Mouse (Mus musculus) hematopoietic stem cell, adult 5-6 weeks (primary cell): Measurements from ENCODE around the gene Bmp6. TPM values are rescaled to one million over a fixed set of nuclear protein-coding genes. Genes with fewer than 3 reads are reported as not detected.

ENCODE experiments used
- ATAC-seq, 2 experiments: fragments of 125-278 bp in 1 of 2; replicated peaks in 1 of 2; 2 replicates each; pipeline ENCODE4 v1.8.0; 2016 to 2017; ENCODE audit warnings: inconsistent platforms in 2 of 2, mild to moderate bottlenecking in 2 of 2, moderate number of reproducible peaks in 2 of 2, low read depth in 1 of 2, moderate TSS enrichment in 1 of 2; ENCODE audit not compliant: low FRiP score in 2 of 2, poor library complexity in 2 of 2, severe bottlenecking in 2 of 2, insufficient read depth in 1 of 2, low TSS enrichment in 1 of 2
- total RNA-seq: library from RNA; stranded (forward); fragments of 172-1452, 232-1000 nt; gene quantifications from 2 replicates; pipeline ENCODE4 v1.2.3, GENCODE M21; 2017

Gene Bmp6
- total RNA-seq, 1 experiment from 2014 or later, result not detected

DNA sequence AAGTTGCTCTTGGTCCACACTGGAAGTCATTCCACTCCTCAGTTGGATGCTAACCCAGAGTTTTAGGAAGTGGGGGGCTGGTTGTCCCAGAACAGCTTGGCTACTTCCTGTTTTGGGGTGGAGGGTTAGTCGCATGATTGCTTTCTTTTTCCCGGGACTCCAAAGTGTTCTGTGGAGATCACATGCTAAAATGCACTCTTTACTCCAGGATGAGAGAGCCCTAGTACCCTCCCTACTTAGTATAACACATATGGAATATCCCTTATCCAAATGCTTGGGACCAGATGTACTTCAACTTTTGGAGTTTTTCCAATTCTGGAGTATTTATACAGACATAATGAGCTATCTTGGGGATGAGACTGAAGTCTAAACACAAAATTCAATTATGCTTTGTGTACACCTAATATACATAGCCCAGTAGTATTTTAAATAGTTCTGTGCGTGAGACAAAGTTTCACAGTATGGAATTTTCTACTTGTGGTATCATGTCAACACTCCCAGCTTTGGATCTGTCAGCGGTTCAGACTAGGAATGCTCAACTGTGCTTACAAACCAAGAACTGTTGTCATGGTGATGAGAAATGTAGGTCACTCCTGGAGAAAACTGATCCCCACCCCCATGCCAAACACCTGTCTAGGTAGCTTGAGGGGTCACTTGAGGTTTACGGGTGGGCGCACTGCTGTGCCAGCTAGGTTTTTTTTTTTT is 62.9 kb downstream of the Bmp6 start:
- ATAC-seq, result no peak

DNA sequence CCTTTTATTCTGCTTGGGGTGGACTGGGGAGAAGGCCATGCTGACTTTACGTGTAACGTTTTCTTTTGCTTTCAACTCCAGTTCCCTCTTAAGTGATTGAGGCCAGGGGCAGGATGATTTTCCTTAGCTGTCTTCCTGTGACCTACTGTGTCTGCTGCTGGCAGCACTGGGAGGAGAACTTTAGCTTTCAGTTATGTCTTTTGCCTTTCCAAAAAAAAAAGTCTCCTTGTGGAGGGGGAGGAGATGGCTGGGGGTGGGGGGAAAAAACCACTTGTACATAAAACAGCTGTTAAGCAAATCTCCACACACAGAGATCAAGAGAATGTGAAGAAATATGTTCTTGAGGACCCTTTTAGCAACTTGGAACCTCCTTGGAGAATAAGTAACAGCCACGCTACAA is 63.7 kb downstream of the Bmp6 start:
- ATAC-seq, result no peak

DNA sequence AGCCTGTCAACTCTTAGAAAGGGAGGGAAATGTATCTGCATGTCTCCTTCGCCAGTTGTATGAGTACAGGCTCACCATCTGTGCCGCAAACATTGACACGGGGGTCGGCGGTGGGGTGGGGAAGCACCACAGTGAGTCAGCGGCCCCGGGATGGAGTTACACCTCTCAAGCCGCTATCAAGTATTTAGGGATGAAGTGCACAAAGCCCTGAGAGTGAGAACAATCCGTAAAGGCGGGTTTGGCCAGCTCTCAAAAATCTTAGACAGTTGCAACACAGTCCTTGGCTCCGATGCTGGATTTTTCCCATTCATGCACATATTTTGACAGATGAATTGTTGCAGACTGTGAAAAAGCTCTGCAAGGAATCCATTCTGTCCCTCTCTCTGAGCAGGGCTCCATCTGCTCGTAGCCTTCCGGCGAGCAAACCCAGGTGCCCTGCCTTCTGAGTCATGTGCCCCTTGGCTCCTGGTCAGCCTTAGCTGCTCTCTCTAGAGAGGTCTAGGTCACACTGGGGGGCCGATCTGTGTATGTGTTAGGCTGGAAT is 65.5 kb downstream of the Bmp6 start:
- ATAC-seq, result no peak

DNA sequence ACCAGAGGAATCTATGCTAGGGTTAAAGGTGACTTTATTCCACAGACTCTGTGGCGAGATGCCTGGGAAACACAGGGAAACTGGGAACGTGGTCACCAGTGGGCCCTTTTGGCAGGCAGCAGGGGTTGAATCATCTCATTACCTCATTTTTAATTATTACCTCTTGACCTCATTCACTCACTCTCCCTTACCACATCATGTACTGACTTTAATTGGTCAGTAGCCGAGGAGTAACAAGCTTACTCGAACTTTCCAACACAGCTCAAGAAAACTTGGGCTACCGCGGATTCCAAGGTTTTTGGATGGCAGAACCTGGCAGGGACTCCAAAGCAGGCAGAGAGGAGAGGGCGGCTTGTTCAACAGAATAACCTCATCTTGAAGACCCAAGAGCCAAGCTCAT is 74.9 kb downstream of the Bmp6 start:
- ATAC-seq, result no peak

DNA sequence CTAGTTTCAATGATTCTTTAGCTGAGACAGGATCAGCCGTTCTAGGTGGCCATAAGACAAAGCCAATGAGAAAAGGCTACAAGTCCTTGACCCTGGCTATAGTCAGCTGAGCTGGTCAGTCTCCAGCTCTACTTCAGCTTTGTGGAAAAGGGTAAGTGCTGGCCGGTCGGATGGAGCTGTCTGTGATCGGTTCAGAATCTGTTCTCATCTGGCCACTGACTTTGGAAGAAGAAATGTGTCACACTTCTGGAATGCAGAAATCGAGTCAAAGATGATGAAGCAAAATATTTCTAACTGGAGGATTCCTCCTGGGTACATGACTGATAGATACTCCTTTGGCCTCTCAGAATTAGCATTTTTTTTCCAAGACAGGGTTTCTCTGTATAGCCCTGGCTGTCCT is 77.6 kb downstream of the Bmp6 start:
- ATAC-seq, result no peak

DNA sequence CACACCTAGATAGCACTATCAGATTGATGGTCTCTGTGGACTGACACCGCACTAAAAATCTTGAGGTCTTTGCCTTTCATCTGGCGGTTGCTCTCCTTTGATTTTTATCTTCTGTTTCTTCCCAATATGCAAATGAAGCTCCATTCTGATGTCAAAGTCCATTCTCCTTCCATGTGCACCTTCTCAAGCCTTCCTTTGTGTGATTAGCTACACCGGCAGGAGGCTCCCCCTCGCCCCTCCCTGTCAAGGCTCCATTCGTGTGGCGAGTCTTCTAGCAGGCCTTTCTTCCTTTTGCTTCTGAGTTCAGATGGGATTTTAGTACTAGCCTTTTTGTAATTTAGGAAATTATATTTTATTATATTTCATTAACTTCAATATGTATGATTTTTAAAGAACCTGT is 80.4 kb downstream of the Bmp6 start:
- no peak for ATAC-seq

DNA sequence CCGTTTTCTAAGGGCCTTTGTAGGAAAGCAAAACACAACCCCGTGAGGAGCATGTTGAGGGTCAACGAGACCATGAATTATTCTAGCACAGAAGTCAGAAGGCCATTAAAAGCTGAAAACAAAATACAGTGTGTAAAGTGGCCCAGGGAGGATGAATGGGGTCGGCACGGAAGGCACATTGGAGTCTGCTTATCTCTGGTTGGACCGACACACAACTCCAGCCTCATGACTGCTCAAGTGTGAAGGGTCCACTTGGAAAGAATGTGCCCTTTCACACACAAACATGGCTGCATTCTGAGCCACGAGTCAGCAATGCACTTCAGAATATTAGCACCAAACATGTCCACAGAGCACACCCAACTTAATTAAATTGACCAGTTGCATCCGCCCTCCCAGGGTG is 84.8 kb downstream of the Bmp6 start:
- ATAC-seq, result no peak

DNA sequence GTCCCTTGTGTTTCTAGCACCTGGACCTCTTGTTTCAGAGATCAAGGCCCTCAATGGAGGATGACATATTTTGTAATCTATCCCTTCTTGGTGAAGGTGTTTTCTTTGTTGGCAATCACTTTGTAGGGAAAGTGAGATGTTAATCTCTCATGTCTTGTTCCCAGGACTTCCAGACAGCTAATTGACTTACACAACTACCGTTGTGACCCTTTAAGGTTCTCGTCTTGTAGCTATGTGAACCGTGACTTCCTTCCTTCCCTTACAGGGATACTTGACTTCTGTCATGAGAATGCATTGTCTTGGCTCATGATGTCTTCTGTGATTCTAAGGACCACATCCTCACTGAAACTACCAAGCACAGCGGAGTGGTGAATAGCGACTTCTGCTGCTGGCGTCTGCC is 85.2 kb downstream of the Bmp6 start:
- ATAC-seq, result no peak

DNA sequence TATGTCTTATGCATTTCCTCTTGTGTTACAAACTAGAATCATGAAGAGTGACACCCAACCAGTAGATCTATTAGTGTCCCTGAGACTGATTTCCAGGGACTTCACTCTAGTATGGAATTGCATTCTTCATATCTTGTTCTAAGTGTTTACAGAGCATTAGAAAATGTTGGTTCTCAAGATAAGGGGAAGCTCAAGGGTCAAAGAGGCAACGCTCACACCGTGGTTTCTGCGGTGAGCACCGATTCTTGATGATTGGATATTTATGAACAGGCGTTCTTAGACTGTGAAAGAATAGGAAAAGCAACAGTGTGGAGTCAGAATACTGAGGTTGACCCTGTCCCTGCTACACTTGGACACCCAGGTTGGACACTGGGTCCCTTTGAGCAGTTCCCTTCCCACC is 89.9 kb downstream of the Bmp6 start:
- ATAC-seq, result no peak

DNA sequence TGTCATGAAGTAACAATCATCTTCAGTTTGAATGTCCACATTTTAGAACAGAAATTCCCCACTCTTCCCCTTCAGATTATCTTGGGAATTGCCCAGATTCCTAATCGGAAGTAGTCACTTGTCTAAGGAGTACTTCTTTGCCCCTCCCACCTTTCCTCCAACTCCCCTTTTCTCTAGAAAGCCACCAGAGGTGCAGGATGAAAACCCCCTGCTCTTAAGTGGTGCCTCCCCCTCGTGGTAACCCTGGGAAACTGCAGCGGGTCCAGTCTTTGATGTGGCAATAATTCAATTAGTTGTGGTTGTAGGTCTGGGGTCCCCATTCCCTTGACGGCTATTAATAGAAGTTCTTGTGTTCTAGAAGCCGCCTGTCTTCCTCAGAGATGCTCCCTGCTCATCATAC is 93.0 kb downstream of the Bmp6 start:
- ATAC-seq, result no peak

DNA sequence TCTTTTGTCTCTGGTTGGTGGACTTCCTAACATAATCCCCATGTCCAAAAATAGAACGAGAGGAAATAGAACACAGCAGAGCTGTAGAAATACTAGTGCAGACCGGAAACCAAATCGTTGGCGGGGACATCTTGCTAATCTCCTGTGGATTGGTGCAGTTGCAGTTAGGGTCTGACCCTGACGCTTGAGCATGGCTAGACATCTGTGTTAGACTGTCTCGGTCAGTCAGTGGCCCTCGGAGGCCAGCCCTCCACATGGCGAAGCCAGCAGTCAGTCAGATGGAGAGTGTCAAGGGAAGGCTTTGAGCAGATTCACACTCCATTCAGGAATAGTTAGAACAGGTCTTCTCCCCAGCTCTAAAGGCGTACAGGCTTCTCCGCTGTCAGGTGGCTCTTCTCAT is 95.3 kb downstream of the Bmp6 start:
- no peak for ATAC-seq

DNA sequence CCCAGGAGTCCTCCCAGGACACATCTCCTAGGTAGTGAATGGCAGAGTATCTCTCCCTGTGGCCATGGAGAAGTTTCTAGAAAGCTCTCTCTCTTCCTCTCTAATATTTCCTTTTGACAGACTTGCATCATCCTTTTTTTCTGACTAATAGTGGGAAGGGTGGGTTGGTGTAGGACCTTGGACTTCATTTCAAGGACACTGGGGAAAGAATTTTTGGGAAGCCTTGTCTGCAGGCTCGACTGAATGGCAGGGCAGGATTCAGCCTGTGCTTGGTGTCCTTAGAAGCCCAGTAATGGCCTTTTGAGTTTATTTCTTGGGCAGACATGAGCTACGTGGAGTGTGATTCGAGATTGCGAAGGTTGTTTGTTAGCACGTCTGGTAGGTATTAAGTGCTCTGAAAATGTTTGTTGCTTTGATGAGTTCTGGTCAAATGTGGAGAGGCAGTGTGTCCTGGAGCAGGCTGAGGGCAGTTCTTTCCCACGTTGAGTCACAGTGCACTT is 103.7 kb downstream of the Bmp6 start:
- ATAC-seq, result no peak

DNA sequence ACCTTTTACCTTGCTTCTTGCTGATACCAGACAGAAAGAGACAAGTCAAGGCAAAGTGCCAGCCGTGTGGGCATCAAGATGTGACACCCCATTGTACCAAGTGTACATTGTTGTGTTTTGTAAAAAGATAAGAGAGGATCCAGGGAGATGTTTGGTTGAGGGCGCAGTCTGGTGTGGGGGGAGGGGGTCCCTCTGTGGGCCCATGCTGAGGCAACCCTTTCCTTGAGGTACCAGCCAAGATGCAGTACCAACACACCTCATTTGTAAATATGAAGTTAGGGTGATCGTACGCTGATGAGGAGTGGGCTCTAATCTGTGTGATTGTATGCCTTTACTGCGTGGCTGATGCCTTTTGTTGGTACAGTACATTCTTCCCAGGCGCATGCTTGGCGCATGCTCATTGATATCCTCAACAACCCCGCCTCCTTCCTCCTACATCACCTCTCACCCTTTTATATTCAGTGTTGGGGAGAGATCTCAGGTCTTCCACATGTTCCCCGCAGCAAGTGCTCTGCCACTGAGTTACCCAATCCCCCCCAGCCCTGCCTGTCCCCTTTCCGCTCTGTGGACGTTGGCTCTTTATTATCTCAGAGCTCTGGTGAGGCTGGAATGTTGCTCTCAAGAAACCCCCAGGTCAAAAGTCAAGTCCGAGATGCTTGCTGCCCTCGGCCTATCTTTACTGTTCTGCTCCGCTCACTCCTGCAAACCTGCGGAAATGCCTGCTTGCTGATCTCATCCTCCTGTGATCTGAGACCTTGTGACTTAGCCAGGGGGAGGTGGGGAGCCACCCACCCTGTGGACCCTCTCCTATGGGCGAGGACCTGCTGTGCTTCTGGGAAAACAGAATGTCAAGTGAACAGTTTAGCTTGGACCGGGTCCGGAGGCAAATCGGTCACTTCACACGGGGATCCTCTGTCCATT is 105.4 kb downstream of the Bmp6 start:
- no peak for ATAC-seq

DNA sequence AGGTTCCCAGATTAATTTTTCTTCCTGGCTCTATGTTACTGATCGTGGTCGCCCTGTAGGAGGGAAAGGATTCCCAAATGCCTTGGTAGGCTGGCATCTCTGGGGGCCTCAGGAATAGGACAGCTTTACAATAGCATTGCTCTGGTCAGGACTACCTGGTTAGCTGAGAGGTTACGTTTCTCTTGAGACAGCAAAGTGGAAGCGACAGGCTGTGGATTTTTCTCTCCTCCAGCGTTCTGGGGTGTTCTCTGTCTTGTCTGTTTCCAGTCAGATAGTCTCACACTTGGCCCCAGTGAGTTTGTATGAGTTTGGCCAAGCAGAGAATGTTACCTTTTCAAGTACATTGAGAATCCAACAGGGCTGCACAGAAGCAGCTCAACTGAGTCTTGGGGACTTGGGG is 106.5 kb downstream of the Bmp6 start:
- no peak for ATAC-seq

DNA sequence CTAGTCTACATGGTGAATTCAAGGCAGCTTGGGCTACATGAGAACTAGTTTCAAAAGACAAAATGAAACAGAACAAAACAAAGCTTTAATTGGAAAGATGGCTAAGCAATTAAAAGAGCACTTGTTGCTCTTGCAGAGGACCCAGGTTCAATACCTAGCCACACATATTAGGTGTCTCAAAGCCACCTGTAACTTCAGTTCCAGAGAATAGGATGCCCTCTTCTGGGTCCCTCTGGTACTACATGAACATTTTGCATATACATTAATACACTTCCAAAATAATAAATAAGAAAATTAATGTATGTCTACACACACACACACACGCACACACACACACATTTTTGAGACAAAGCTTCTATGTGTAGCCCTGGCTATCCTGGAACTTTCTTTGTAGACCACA is 118.5 kb downstream of the Bmp6 start:
- no peak for ATAC-seq

DNA sequence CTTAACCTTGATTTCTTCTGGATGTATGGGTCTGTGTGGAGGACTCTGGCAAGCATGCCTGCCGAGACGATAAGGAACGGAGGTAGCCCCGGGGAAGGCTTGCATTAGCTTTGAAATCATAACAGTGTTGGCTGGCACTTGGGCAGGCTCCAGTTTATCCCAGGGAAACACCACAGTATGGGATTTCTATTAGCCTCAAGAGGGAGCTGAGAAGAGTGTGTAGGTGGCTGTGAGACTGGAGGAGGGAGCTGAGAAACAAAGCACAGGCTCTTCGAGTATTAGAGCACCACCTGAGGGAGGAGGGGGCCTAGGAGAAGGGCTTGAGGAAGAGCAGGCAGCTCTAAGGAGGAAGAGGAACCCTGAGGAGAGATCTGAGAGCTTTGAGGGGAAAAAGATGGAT is 126.0 kb downstream of the Bmp6 start:
- ATAC-seq, result no peak

DNA sequence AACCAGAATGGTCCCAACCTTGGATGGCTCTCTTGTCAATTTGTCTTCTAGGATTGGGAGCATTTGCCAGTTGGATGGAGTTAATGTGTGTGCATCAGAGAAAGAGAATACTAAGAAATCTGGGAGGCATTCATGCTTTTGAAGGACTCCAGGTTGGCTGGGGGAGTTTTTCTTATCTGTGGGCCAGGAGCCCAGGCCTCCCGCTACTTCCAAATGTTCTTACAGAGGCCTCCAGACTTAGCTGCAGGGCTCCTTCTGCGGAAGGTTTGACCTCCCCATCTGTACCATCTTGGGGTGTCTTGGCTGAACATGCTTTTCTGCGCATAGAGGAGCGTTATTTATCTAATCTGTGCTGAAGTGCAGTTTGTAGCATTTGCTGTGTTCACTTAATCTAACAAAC is 127.7 kb downstream of the Bmp6 start:
- no peak for ATAC-seq

DNA sequence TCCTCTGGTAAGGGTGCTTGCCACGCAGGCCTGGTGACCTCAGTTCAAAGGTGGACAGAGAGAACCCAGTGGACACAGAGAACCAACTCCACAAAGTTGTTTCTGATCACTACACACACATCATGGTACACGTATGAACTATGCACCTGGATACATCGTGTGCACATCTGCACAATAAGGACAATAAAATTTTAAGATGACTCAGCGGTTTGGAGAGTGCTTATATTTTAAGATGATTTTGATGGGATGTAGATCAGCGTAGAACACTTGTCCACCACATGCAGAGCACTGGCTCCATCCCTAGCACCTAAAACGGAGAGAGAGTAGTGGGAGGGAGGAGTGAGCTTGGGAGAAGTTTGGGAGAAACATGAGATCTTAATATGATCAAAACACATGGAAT is 128.6 kb downstream of the Bmp6 start:
- ATAC-seq, result no peak
